Mouse (Mus musculus): ENCODE results near the gene Kiz. TPM values are rescaled to one million over a fixed set of nuclear protein-coding genes. Genes with fewer than 3 reads are reported as not detected.
A peak's percentile ranks its signal among the peaks of the same experiment; 100 is the strongest.

Kiz gene
- polyA plus RNA-seq, 1 experiment from 2014 or later = 28.4 TPM

GRCm38 (mm10) chr2:147012141-147012622, 156.5 kb downstream of the Kiz start:
- Histone ChIP-seq H3K4me2 (ENCODE audit: low read length) (peak overlapping the region; percentile 78), H3K36me3 (ENCODE audit: control insufficient read depth, insufficient read depth, low read length) (no peaks in the 10 kb centered on the region), H3K9ac (ENCODE audit: low read length) (peak overlapping the region; percentile 88), H3K27ac (replicated peaks in 1 of 2; ENCODE audit: control insufficient read depth in 1 of 2, insufficient read depth in 1 of 2, low read depth in 2 of 2, low read length in 2 of 2) (peak overlapping the region; percentile 98 to 99), H3K4me1 (ENCODE audit: control insufficient read depth in 2 of 2, insufficient read depth in 2 of 2, low read length in 2 of 2) (peaks cover 2 to 21% of the 10 kb centered on the region in 2 experiments; a peak in 3 of 4 replicates), H3K9me3 (ENCODE audit: control insufficient read depth, low read length) (no peaks in the 10 kb centered on the region), H3K27me3 (ENCODE audit: control insufficient read depth, insufficient read depth, low read length) (no peaks in the 10 kb centered on the region), H3K4me3 (ENCODE audit: control insufficient read depth in 1 of 2, insufficient read depth in 1 of 2, low read depth in 1 of 2, low read length in 2 of 2) (peak overlapping the region; percentile 94 to 95)
- 43% methylated on average over 7 of the region's 7 CpGs for WGBS
- no peak for ATAC-seq (ENCODE audit: insufficient number of reproducible peaks, insufficient read depth, low FRiP score, low read depth)

GRCm38 (mm10) chr2:147012623-147013184, 157.0 kb downstream of the Kiz start, which contains the start of gene Xrn2:
Xrn2 (plus strand) TSS chr2:147012996.
- Histone ChIP-seq H3K4me3 (ENCODE audit: control insufficient read depth in 1 of 2, insufficient read depth in 1 of 2, low read depth in 1 of 2, low read length in 2 of 2) (peak within 1 kb of the TSS; percentile 94 to 95), H3K9me3 (ENCODE audit: control insufficient read depth, low read length) (no peaks in the 10 kb centered on the region), H3K36me3 (ENCODE audit: control insufficient read depth, insufficient read depth, low read length) (no peaks in the 10 kb centered on the region), H3K27ac (replicated peaks in 1 of 2; ENCODE audit: control insufficient read depth in 1 of 2, insufficient read depth in 1 of 2, low read depth in 2 of 2, low read length in 2 of 2) (peak within 1 kb of the TSS; percentile 98 to 99), H3K4me1 (ENCODE audit: control insufficient read depth in 2 of 2, insufficient read depth in 2 of 2, low read length in 2 of 2) (peaks cover 2 to 21% of the 10 kb centered on the region in 2 experiments; a peak in 3 of 4 replicates), H3K4me2 (ENCODE audit: low read length) (peak within 1 kb of the TSS; percentile 78), H3K9ac (ENCODE audit: low read length) (peak within 1 kb of the TSS; percentile 88), H3K27me3 (ENCODE audit: control insufficient read depth, insufficient read depth, low read length) (no peaks in the 10 kb centered on the region)
- ATAC-seq (ENCODE audit: insufficient number of reproducible peaks, insufficient read depth, low FRiP score, low read depth) = peak; percentile 94
- WGBS = under 1% methylated on average over 37 of the region's 37 CpGs

GRCm38 (mm10) chr2:147013194-147013969, 157.7 kb downstream of the Kiz start:
- Histone ChIP-seq H3K4me2 (ENCODE audit: low read length) (peak overlapping the region; percentile 78), H3K4me1 (ENCODE audit: control insufficient read depth in 2 of 2, insufficient read depth in 2 of 2, low read length in 2 of 2) (peaks cover 2 to 21% of the 10 kb centered on the region in 2 experiments; a peak in 3 of 4 replicates), H3K27ac (replicated peaks in 1 of 2; ENCODE audit: control insufficient read depth in 1 of 2, insufficient read depth in 1 of 2, low read depth in 2 of 2, low read length in 2 of 2) (peak overlapping the region; percentile 98 to 99), H3K27me3 (ENCODE audit: control insufficient read depth, insufficient read depth, low read length) (no peaks in the 10 kb centered on the region), H3K36me3 (ENCODE audit: control insufficient read depth, insufficient read depth, low read length) (no peaks in the 10 kb centered on the region), H3K9me3 (ENCODE audit: control insufficient read depth, low read length) (no peaks in the 10 kb centered on the region), H3K4me3 (ENCODE audit: control insufficient read depth in 1 of 2, insufficient read depth in 1 of 2, low read depth in 1 of 2, low read length in 2 of 2) (peak overlapping the region; percentile 94 to 95), H3K9ac (ENCODE audit: low read length) (peak overlapping the region; percentile 88)
- peak; percentile 87 for ATAC-seq (ENCODE audit: insufficient number of reproducible peaks, insufficient read depth, low FRiP score, low read depth)
- WGBS = under 1% methylated on average over 59 of the region's 59 CpGs

GRCm38 (mm10) chr2:147014101-147014886, 158.6 kb downstream of the Kiz start:
- H3K27me3 ChIP-seq (ENCODE audit: control insufficient read depth, insufficient read depth, low read length) = no peaks in the 10 kb centered on the region
- 26% methylated on average over 15 of the region's 15 CpGs for WGBS
- no peaks in the 10 kb centered on the region for H3K36me3 ChIP-seq (ENCODE audit: control insufficient read depth, insufficient read depth, low read length)
- peak overlapping the region; percentile 78 for H3K4me2 ChIP-seq (ENCODE audit: low read length)
- H3K9me3 ChIP-seq (ENCODE audit: control insufficient read depth, low read length) = no peaks in the 10 kb centered on the region
- H3K4me3 ChIP-seq (ENCODE audit: control insufficient read depth in 1 of 2, insufficient read depth in 1 of 2, low read depth in 1 of 2, low read length in 2 of 2) = peak overlapping the region; percentile 94 to 95; a peak in 3 of 4 replicates
- peak overlapping the region; percentile 98 to 99; a peak in 3 of 4 replicates for H3K27ac ChIP-seq (replicated peaks in 1 of 2; ENCODE audit: control insufficient read depth in 1 of 2, insufficient read depth in 1 of 2, low read depth in 2 of 2, low read length in 2 of 2)
- peaks cover 2 to 21% of the 10 kb centered on the region in 2 experiments; a peak in 3 of 4 replicates for H3K4me1 ChIP-seq (ENCODE audit: control insufficient read depth in 2 of 2, insufficient read depth in 2 of 2, low read length in 2 of 2)
- peak overlapping the region; percentile 88 for H3K9ac ChIP-seq (ENCODE audit: low read length)
- ATAC-seq (ENCODE audit: insufficient number of reproducible peaks, insufficient read depth, low FRiP score, low read depth) = no peak

Other genes with a start within 250 kb of the Kiz start
- 58.6 and 59.8 TPM in 2 replicates for gene Xrn2, start 157.1 kb downstream of the Kiz start, polyA plus RNA-seq (2014; fragmentation: Nextera tagmentation; extraction: Ambion mirVana)
- not detected in 2 replicates for gene Nkx2-4, start 229.6 kb downstream of the Kiz start, polyA plus RNA-seq (2014; fragmentation: Nextera tagmentation; extraction: Ambion mirVana)

Measured in heart, embryonic 14.5 days (tissue).